Comparison of ENCODE assay signal across 1 mouse cellular context in the genomic region with DNA sequence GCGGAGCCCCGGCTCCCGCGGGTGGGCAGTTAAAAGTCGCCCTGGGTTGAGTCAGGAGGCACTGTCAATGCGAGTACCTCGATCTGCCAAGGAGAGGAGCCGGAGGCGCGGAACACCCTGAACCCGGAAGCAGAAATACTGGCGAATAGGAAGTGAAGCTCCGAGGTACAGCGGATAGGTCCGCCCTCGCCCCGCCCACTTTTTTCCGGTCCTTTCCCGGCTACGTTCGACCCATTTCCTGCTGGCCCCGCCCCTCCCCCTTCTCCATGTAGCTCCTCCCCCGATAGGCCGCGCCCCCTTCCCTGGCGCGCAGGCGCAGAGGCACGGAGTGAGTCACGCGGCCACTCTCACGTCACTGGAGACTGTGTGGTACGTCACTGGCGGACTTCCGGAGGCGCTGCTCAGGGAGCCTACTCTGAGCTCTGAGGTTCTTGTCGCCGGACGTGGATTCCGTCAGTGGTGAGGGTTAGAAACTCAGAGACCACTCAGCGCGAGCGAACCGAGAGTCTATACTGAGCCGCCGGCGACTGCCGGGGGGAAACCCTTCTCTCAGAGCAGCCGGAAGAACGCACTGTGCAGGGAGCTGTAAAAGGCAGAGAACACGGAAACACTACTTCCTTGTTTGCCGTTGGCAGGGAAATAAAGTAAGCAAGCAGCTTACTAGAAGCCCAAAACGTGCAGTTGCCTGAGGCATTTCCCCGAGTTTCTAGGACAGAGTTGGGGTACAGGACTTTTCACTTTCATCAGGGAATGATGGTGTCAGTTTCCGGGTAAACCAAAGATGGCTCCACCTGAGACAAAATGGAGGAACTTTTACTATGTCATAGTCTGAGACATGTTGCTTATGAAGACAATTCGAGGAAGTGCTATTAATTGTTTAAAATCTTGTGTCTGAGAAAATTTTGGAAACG.
TF ChIP-seq lines count a peak whose summit lies in the region.

Usp38 (minus strand) TSS at position 140 of the 911 bp plus-strand sequence.

TF ChIP-seq in myocyte, 11 proteins besides CTCF, POLR2A, EP300 and RAD21 (continued from another document):
- no peak for TF ChIP-seq TCF3 (IDR thresholded peaks at IDR 0.05; ENCODE audit: insufficient read length, low read depth)
TF ChIP-seq in myocyte: peak in this region for 2.
